Mouse (Mus musculus): ENCODE data around the gene Msmp.
"Not testable (repeated sequence)": the region's sequence is repeated elsewhere in the genome, so short reads cannot be mapped to it uniquely, and the experiment has no call there.

The Msmp gene

GRCm38 (mm10) chr4:43584444-43585416, at the start of gene Msmp:
TSS of gene Msmp (minus strand) at chr4:43584494.
- DNase-seq (ENCODE audit: low spot score in 2 of 2) = no peak

DNA sequence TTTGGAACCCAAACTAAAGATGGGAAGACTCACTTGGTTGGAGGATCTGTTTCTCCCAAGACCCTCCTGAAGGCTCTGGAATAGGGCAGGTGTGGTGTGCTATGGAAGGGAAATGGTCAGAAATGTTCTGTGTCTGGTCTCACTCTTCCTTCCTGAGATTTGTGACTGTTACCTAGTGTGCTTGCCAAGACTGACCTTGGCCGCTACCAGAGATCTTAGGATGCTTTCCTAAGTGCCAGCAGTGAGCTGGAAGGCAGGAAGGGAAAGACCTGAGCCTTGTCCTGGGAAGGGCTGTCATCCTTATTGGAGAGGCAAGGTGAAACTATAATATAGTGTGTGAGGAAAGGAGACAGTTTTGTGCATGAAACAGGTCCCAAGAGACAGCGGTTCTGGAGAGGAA, 49.4 kb upstream of the Msmp start:
- DNase-seq (ENCODE audit: low spot score in 2 of 2) = no peak

DNA sequence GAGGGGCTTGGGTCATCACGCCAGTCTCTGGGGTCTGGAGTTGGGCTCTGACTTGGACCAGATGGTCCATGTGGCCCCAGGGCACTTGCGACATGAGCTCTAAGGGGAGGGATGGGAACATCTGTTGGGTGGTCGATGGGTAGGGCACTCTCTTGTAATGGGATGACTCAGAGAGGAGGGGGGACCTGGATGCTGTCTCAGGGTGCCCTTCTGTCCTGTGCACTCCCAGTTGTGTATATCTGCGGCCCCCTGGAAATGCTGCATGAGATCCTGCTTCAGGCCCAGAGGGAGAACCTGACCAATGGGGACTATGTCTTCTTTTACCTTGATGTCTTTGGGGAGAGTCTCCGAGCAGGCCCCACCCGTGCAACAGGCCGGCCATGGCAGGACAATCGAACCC, 49.0 kb upstream of the Msmp start:
- no peak for DNase-seq (ENCODE audit: low spot score in 2 of 2)

DNA sequence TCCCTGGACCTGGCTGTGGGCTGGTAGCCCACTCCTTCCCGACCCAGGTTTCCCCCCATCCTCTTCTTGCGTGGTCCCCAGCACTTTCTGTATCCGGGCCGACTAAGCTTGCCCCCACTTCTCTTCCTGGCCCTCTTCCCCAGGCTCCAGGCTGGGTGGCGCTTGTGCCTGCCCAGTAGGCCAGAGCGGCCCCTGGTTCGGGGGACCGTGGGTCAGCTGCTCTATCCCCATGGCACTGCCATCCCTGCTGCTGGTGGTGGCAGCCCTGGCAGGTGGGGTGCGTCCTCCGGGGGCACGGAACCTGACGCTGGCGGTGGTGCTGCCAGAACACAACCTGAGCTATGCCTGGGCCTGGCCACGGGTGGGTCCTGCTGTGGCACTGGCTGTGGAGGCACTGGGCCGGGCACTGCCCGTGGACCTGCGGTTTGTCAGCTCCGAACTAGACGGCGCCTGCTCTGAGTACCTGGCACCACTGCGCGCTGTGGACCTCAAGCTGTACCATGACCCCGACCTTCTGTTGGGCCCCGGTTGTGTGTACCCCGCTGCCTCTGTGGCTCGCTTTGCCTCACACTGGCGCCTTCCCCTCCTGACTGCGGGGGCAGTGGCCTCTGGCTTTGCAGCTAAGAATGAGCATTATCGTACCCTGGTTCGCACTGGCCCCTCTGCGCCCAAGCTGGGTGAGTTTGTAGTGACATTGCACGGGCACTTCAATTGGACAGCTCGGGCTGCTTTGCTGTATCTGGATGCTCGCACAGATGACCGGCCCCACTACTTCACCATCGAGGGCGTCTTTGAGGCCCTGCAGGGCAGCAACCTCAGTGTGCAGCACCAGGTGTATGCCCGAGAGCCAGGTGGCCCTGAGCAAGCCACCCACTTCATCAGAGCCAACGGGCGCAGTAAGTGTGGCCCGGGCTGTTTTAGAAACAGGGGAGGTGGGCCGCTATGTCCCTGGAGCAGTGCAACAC, 47.9 kb upstream of the Msmp start:
- no peak for DNase-seq (ENCODE audit: low spot score in 2 of 2)

DNA sequence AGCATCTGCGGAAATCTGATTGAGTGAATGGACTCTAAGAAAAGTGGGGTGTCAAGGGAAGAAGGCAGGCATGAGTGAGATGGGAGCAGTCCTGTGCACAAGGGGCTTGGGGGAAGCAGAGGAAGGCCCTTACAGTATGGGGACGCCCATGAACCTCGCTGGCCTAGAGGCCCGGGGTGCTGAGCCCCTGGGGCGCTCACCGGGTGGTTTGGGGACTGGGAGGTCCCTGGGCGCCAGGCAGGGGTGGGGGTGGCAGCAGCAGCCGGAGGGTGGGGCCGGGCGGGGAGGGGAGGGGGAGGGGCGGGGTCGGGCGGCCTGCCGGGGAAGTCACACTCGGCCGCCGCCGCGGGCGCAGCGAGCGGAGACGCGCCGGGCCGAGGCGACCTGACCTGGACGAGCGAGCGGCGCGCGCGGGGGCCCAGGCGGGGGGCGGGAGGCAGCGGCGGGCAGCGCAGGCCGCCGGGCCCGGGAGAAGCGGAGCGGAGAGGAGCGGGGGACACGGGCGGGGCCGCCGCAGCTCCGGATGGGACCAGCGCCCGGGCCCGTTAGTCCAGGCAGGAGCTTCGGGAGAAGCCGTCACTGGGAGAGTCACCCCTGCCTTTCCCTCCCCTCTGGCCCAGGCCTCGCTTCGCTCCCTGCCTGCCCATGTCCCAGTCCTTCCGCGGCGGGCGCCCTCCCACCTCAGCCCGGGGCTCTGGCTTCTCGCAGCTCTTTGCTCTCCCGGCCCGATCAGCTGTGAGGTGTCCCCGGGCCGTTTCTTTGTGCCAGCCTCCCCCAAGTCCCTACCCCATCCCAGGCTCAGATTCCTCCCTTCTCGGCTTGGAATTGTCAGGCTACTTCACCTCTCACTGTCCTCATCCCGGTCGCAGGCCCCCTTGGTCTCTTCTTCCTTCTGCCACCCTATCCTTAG, 47.0 kb upstream of the Msmp start, which contains the start of gene Npr2:
Npr2 (plus strand) TSS at position 890 of the 910 bp plus-strand sequence.
- DNase-seq (ENCODE audit: low spot score in 2 of 2) = no peak

GRCm38 (mm10) chr4:43630671-43631045, 46.4 kb upstream of the Msmp start:
- no peak for DNase-seq (ENCODE audit: low spot score in 2 of 2)

DNA sequence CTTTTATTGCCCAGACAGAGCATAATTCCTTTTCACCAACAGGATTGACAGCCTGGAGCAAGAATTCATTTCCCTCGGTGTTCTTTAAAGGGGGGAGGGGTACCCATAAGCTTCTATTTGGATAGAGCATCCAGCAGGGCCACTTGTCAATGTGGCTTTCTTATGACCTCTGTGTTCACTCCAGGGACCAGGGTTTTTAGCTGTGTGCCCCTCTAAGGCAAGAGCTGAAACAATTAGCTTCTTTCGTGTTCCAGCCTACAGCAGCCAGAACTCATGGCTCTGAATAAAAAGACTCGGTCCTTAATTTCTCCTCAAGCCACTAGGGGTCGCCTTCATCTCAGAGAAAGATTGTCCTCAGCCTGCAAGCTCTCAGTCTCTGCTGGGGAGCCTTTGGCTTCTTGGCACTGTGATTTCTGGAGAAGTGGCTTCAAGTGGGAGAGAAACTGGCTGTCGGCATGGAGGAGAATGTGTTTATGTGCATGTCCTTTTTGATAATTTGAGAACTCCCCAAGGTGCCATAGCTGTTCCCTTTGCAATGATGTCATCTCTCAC, 45.8 kb upstream of the Msmp start:
- DNase-seq (ENCODE audit: low spot score in 2 of 2) = peak; percentile 27 to 62

GRCm38 (mm10) chr4:43629106-43629817, 45.0 kb upstream of the Msmp start:
- DNase-seq (ENCODE audit: low spot score in 2 of 2) = no peak

DNA sequence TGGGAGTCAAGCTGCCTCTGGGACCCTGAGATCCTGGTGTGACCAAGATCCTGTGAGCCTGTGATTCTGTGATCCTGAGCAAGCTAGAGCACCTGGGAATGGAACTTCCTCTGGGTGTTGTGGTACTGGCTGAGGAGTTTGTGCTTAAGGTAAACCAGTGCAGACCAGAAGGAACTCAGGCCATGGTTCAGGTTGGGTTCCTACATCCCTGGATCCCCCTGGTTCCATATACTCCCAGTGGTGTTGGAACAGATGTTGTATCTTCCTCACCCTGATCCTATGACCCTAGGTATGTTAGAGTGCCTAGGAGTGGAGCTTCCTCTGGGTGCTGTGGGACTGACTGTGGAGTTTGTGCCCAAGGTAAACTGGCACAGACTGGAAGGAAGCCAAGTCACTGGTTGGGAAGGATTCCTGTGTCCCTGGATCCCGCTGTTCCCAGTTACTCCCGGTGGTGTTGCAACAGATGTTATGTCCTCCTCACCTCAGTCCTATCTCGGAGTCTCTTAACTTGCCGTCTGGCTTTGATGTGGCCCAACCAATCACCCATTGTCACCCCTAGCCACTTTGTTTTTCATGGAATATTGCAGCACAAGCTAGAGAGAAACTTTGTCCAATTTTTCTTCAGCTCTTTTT, 36.0 kb upstream of the Msmp start:
- DNase-seq (ENCODE audit: low spot score in 2 of 2) = no peak

- DNase-seq (ENCODE audit: low spot score in 2 of 2) = no peak
These were observed 28.9 kb upstream of the Msmp start for GRCm38 (mm10) chr4:43613060-43613730.

- no peak for DNase-seq (ENCODE audit: low spot score in 2 of 2)
These were observed 28.2 kb upstream of the Msmp start for GRCm38 (mm10) chr4:43612534-43612933.

- DNase-seq (ENCODE audit: low spot score in 2 of 2) = no peak
These were observed 20.7 kb upstream of the Msmp start for GRCm38 (mm10) chr4:43604751-43605685.

- no peak for DNase-seq (ENCODE audit: low spot score in 2 of 2)
These were observed 19.8 kb upstream of the Msmp start for GRCm38 (mm10) chr4:43604099-43604498.

GRCm38 (mm10) chr4:43600195-43600934, 16.1 kb upstream of the Msmp start:
- no peak for DNase-seq (ENCODE audit: low spot score in 2 of 2)

GRCm38 (mm10) chr4:43598650-43599380, 14.5 kb upstream of the Msmp start:
- DNase-seq (ENCODE audit: low spot score in 2 of 2) = no peak

GRCm38 (mm10) chr4:43598200-43598599, 13.9 kb upstream of the Msmp start:
- no peak for DNase-seq (ENCODE audit: low spot score in 2 of 2)

- not testable (repeated sequence) for DNase-seq (ENCODE audit: low spot score in 2 of 2)
These were observed 12.3 kb upstream of the Msmp start for GRCm38 (mm10) chr4:43596597-43596996.

Measured in spleen, postnatal 14 days (tissue).